Mouse (Mus musculus) urinary bladder, postnatal 14 days (tissue): ENCODE measurements at regions not wholly inside any gene's neighbourhood (a gene's known extent, or its start where the extent isn't known, plus 50 kb on each side); places are given as distances from the start of the nearest gene placed in this dataset.
A peak's percentile ranks its signal among the peaks of the same experiment; 100 is the strongest.

ENCODE experiments used
- DNase-seq: peaks from one replicate; pipeline ENCODE4 v3.0.0; 2021; ENCODE audit warnings: low spot score

GRCm38 (mm10) chr2:27590511-27590910, 75.6 kb downstream of the Wdr5 start:
- no peak for DNase-seq

- DNase-seq, result no peak
Observed at GRCm38 (mm10) chr2:27591668-27592067, 76.7 kb downstream of the Wdr5 start.

GRCm38 (mm10) chr2:27593338-27593737, 78.4 kb downstream of the Wdr5 start:
- peak; percentile 61 for DNase-seq

GRCm38 (mm10) chr2:27595251-27595650, 80.3 kb downstream of the Wdr5 start:
- DNase-seq, result no peak

GRCm38 (mm10) chr2:27596217-27596616, 80.0 kb upstream of the Rxra start:
- DNase-seq, result no peak

GRCm38 (mm10) chr2:27596966-27597365, 79.3 kb upstream of the Rxra start:
- DNase-seq, result no peak

- DNase-seq, result no peak
Observed at GRCm38 (mm10) chr2:27597901-27598300, 78.3 kb upstream of the Rxra start.

GRCm38 (mm10) chr2:27599061-27599768, 77.0 kb upstream of the Rxra start:
- peak; percentile 57 for DNase-seq

- DNase-seq, result no peak
Observed at GRCm38 (mm10) chr2:27599769-27600167, 76.5 kb upstream of the Rxra start.

GRCm38 (mm10) chr2:27603333-27603732, 72.9 kb upstream of the Rxra start:
- no peak for DNase-seq

GRCm38 (mm10) chr2:27604588-27604987, 71.7 kb upstream of the Rxra start:
- DNase-seq, result no peak

GRCm38 (mm10) chr2:27606816-27607215, 69.4 kb upstream of the Rxra start:
- no peak for DNase-seq

- no peak for DNase-seq
Observed at GRCm38 (mm10) chr2:27621741-27622140, 54.5 kb upstream of the Rxra start.

GRCm38 (mm10) chr2:27624656-27625366, 51.4 kb upstream of the Rxra start:
- no peak for DNase-seq
